Mouse (Mus musculus) G1E (cell line): ENCODE measurements around the gene Serpinb3a.

ENCODE experiments used
- CTCF ChIP-seq: IDR thresholded peaks from 2 replicates; pipeline ENCODE4 v1.5.1; 2012; ENCODE audit warnings: low read depth, low read length, inconsistent platforms, mixed read lengths
- GATA1 ChIP-seq: IDR thresholded peaks from 2 replicates; pipeline ENCODE4 v1.6.1; 2012; ENCODE audit warnings: borderline replicate concordance, low read length, inconsistent platforms, mixed read lengths
- POLR2AphosphoS5 ChIP-seq: IDR thresholded peaks from 2 replicates; pipeline ENCODE4 v1.6.1; 2012; ENCODE audit warnings: low read depth, low read length, inconsistent platforms; ENCODE audit not compliant: insufficient replicate concordance
- TAL1 ChIP-seq: conservative IDR thresholded peaks from 2 replicates; pipeline ENCODE4 v1.6.1; 2012; ENCODE audit warnings: low read depth, low read length, inconsistent platforms, mixed read lengths

DNA sequence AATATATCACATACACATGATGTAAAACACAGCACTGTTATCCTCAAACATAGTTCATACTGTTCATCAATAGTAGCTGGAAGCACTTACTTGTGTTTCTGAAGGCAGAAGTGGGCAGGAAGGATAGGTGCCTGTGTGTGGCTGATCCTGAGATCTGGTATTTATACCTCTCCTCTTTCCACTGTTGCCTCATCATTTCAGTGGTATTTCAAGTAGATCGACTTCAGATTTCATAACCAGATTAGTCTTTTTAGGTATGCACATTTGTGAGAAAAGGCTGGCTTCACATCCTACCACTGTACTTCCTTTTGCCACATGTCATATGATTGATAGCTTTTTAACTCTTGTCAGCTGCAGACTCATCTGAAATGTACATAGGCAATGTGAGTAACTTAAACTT, at the start of gene Serpinb3a:
- no peak for TF ChIP-seq POLR2AphosphoS5
- TF ChIP-seq TAL1 = no peak
- TF ChIP-seq CTCF = no peak
- TF ChIP-seq GATA1 = no peak
